Mouse (Mus musculus) liver, embryonic 13.5 days (tissue): Measurements from ENCODE around the gene Clgn. TPM values are rescaled to one million over a fixed set of nuclear protein-coding genes. Genes with fewer than 3 reads are reported as not detected.

Experiments
- ATAC-seq: fragments of 200-750 bp; cut with Nextera tagmentation; 2 replicates; pipeline ENCODE4 v1.8.0; 2017; ENCODE audit warnings: low read depth, mild to moderate bottlenecking, moderate number of reproducible peaks, moderate library complexity
- DNase-seq: peaks from one replicate; pipeline ENCODE4 v3.0.0; 2022
- H3K27ac ChIP-seq: fragments of 300-500 bp; sonication (generic); 2 replicates; pipeline ENCODE4 v1.5.1; 2015; ENCODE audit warnings: moderate library complexity, mild to moderate bottlenecking, inconsistent platforms
- H3K27me3 ChIP-seq: fragments of 300-500 bp; sonication (generic); 2 replicates; pipeline ENCODE4 v1.6.1; 2015; ENCODE audit warnings: mild to moderate bottlenecking, inconsistent platforms
- H3K36me3 ChIP-seq: fragments of 300-500 bp; sonication (generic); 2 replicates; pipeline ENCODE4 v1.6.1; 2015; ENCODE audit warnings: mild to moderate bottlenecking, inconsistent platforms
- H3K4me1 ChIP-seq: fragments of 300-500 bp; sonication (generic); replicated peaks from 2 replicates; pipeline ENCODE4 v1.6.1; 2015; ENCODE audit warnings: inconsistent platforms
- H3K4me2 ChIP-seq: fragments of 300-500 bp; sonication (generic); 2 replicates; pipeline ENCODE4 v1.6.1; 2015; ENCODE audit warnings: inconsistent platforms, mild to moderate bottlenecking, moderate library complexity
- H3K4me3 ChIP-seq: fragments of 300-500 bp; sonication (generic); replicated peaks from 2 replicates; pipeline ENCODE4 v1.5.1; 2015; ENCODE audit warnings: mild to moderate bottlenecking, inconsistent platforms
- H3K9ac ChIP-seq: fragments of 300-500 bp; sonication (generic); 2 replicates; pipeline ENCODE4 v1.6.1; 2015; ENCODE audit warnings: mild to moderate bottlenecking, inconsistent platforms
- H3K9me3 ChIP-seq: fragments of 300-500 bp; sonication (generic); replicated peaks from 2 replicates; pipeline ENCODE4 v1.6.1; 2016; ENCODE audit warnings: inconsistent platforms
- WGBS: fragments of 180-500 bp; shearing (Covaris S2); methylation state at CpG from one replicate; pipeline ENCODE4 v1.1.7; 2015; ENCODE audit not compliant: insufficient replicate concordance; 5-methylcytosine and 5-hydroxymethylcytosine counted together
- polyA plus RNA-seq: library from polyadenylated mRNA; unstranded; fragments of >200 nt; fragmentation: Nextera tagmentation; extraction: Ambion mirVana; gene quantifications from 2 replicates; pipeline ENCODE4 v1.2.1, GENCODE M21; 2015

Clgn gene
- polyA plus RNA-seq, 1 experiment from 2014 or later, result 0.38 TPM

DNA sequence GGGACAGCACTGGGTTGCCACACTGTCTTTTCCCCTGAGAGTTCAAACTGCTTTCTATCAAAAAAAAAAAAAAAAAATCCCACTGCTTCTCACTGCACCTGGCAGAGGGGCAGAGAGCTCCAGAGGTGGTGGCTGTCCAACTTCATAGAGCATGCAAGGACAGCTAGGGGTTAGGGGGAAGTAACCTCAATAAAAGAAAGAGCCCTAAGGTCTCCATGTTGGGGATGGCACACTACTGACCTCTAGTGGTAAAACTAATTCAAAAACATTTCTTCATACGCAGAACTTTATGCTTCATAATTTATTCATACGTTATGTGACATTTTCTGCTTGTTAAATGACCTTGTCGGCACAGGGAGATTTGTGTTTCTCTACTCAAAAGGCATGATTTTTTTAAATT, 61.4 kb downstream of the Clgn start:
- no peaks in the 10 kb centered on the region for H3K36me3 ChIP-seq
- no peak overlapping the region for H3K9ac ChIP-seq
- H3K4me2 ChIP-seq, result no peak overlapping the region
- WGBS, result 12% methylated on average over 3 of the region's 3 CpGs
- ATAC-seq (no peak), DNase-seq (no peak)
- H3K27ac ChIP-seq, result no peak overlapping the region
- H3K4me3 ChIP-seq, result no peak overlapping the region
- 0 out of 2 replicates have a peak, but pooled peaks cover 3% of the 10 kb centered on the region for H3K4me1 ChIP-seq
- H3K27me3 ChIP-seq, result no peaks in the 10 kb centered on the region
- H3K9me3 ChIP-seq, result no peaks in the 10 kb centered on the region

DNA sequence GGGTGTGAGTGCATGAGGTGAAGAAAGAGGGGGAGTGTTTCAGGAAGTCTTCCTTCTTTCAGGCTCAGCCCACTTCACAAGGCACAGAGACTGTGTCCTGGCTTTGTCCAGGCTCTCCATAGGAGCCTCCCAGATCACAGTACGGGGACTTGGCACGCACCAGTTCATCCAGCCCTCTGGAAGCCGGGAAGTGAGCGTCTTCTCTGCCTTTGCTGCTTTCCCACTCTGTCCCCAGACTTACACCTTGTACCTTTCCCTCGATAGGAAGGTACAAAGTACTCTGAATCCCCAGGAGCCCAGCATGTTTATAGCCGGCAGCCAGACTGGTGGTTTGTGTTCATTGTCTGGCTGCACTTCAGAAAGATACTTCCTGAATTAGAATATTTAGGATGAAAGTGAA, 67.5 kb downstream of the Clgn start:
- H3K4me2 ChIP-seq, result no peak overlapping the region
- no peaks in the 10 kb centered on the region for H3K27me3 ChIP-seq
- no peaks in the 10 kb centered on the region for H3K4me1 ChIP-seq
- no peak for ATAC-seq
- H3K9ac ChIP-seq, result no peak overlapping the region
- H3K27ac ChIP-seq, result no peak overlapping the region
- WGBS, result 62% methylated on average over 6 of the region's 6 CpGs
- H3K36me3 ChIP-seq, result no peaks in the 10 kb centered on the region
- no peak for DNase-seq
- H3K4me3 ChIP-seq, result no peak overlapping the region
- H3K9me3 ChIP-seq, result no peaks in the 10 kb centered on the region

DNA sequence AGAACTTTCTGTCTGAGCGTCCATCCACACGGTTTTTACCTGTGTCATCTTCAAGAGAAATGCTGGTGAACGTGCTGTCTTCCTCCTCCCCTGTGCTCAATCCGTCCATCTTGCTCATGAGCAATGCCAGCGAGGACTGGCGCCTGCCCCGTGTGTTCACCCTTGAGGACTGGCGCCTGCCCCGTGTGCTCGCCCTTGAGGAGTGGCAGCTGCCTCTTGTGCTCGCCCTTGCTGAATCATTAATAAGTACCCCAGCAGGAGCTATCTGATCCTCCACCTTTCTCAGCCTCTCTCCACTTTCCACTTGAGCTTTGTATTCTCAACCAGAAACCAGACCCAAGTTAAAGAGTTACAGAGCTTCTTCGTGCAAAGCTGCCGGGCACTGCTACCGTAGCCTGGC, 68.6 kb downstream of the Clgn start, which contains the start of gene Scoc:
Scoc (minus strand) TSS at position 170 of the 400 bp plus-strand sequence.
- Histone ChIP-seq H3K4me3 (no peak within 1 kb of the TSS), H3K4me2 (no peak within 1 kb of the TSS), H3K9me3 (no peaks in the 10 kb centered on the region), H3K4me1 (no peaks in the 10 kb centered on the region), H3K27me3 (no peaks in the 10 kb centered on the region), H3K9ac (no peak within 1 kb of the TSS), H3K27ac (no peak within 1 kb of the TSS), H3K36me3 (no peaks in the 10 kb centered on the region)
- 71% methylated on average over 14 of the region's 14 CpGs for WGBS
- ATAC-seq (no peak), DNase-seq (no peak)

DNA sequence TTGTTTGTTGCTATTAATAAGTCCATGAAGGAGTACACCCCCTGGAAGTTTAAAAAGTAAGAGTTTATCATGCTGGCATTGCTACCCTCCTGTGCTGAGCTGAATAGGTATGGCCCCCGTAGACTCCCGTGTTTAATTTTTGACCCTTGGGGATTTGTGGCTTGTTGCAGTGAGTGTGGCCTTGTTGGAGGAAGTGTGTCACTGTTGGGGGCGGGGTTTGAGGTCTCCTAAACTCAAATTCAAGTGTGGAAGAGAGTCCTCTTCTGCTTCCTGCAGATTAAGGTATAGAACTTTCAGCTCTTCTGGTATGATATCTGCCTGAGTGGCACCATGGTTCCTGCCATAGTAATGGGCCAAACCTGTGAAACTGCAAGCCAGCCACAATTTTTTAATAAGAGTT, 69.9 kb downstream of the Clgn start:
- 25% methylated on average over 3 of the region's 3 CpGs for WGBS

More for the DNA sequence above, 69.9 kb downstream of the Clgn start:
- Histone ChIP-seq H3K36me3 (no peaks in the 10 kb centered on the region), H3K27me3 (no peaks in the 10 kb centered on the region), H3K9me3 (no peaks in the 10 kb centered on the region), H3K27ac (no peak overlapping the region), H3K4me1 (no peaks in the 10 kb centered on the region), H3K4me2 (no peak overlapping the region), H3K9ac (no peak overlapping the region), H3K4me3 (no peak overlapping the region)
- no peak for DNase-seq
- no peak for ATAC-seq

Other genes with a start within 250 kb of the Clgn start
- 0.51 and 0.71 TPM in 2 replicates for gene Tbc1d9, start 224.5 kb upstream of the Clgn start, polyA plus RNA-seq
- gene Gm10645, start 223.7 kb upstream of the Clgn start, polyA plus RNA-seq, result 0.35 and 0.37 TPM in 2 replicates
- gene Ucp1, start 99.5 kb upstream of the Clgn start, polyA plus RNA-seq, result not detected in 2 replicates
- 5.5 and 8.3 TPM in 2 replicates for gene Elmod2, start 57.4 kb upstream of the Clgn start, polyA plus RNA-seq
- not detected in 2 replicates for gene Mgat4d, start 41.4 kb upstream of the Clgn start, polyA plus RNA-seq
- gene Scoc, start 68.5 kb downstream of the Clgn start, polyA plus RNA-seq, result 75.5 and 95.5 TPM in 2 replicates
- gene Olfr370, start 145.9 kb downstream of the Clgn start, polyA plus RNA-seq, result not detected in 2 replicates
- 268 and 288 TPM in 2 replicates for gene Ndufb7, start 176.8 kb downstream of the Clgn start, polyA plus RNA-seq
- gene Tecr, start 218.1 kb downstream of the Clgn start, polyA plus RNA-seq, result 334 and 348 TPM in 2 replicates
- gene Dnajb1, start 218.3 kb downstream of the Clgn start, polyA plus RNA-seq, result 54.5 and 59.6 TPM in 2 replicates